In genomic region chr5:73468462-73469433, GRCm38 (mm10) we compare ENCODE assay signal across 27 mouse cellular contexts. TPM values are rescaled to one million over a fixed set of nuclear protein-coding genes. Genes with fewer than 3 reads are reported as not detected.
DNase-seq lines count a peak whose midpoint lies in the region; ATAC-seq lines count a peak whose summit lies in the region.
"Had no signal": no experiment of that assay in that cellular context is flagged by ENCODE, and none has a peak within 500 bp of the region (broad histone marks: within the 10 kb centered on the region; RNA-seq: fewer than 3 reads in every experiment).

No protein-coding gene starts in this region.

- no peaks in the 10 kb centered on the region for H3K9me3 ChIP-seq in limb, embryonic 13.5 days
- no peaks in the 10 kb centered on the region for H3K9me3 ChIP-seq in limb, embryonic 10.5 days (replicated peaks)
- H3K9me3 ChIP-seq in intestine, embryonic 16.5 days (ENCODE audit: control insufficient read depth, low read length), result 0 out of 2 replicates have a peak, but pooled peaks cover 2% of the 10 kb centered on the region
- peaks cover 4% of the 10 kb centered on the region; the same call in 1 of the 2 replicates for H3K9me3 ChIP-seq in stomach, embryonic 16.5 days (replicated peaks; ENCODE audit: control insufficient read depth, low read length)
- no peaks in the 10 kb centered on the region for H3K9me3 ChIP-seq in forebrain, embryonic 16.5 days (ENCODE audit: control insufficient read depth, low read length)
- H3K9me3 ChIP-seq: forebrain, embryonic 10.5 days; forebrain, embryonic 15.5 days had no signal

- 0 out of 2 replicates have a peak, but pooled peaks have one; percentile 24 for ATAC-seq in limb, embryonic 13.5 days (ENCODE audit: low FRiP score, low read depth)
- peak; percentile 69; the same call in 1 of the 2 replicates for ATAC-seq in intestine, embryonic 16.5 days
- no peak for ATAC-seq in stomach, embryonic 16.5 days (ENCODE audit: insufficient read depth, low FRiP score)
- ATAC-seq in forebrain, embryonic 16.5 days, result no peak
- ATAC-seq: forebrain, embryonic 15.5 days had no signal

- no peaks in the 10 kb centered on the region for H3K36me3 ChIP-seq in limb, embryonic 13.5 days
- H3K36me3 ChIP-seq in limb, embryonic 10.5 days, result no peaks in the 10 kb centered on the region
- no peaks in the 10 kb centered on the region for H3K36me3 ChIP-seq in intestine, embryonic 16.5 days (ENCODE audit: control insufficient read depth, insufficient read depth, low read length)
- no peaks in the 10 kb centered on the region for H3K36me3 ChIP-seq in stomach, embryonic 16.5 days (ENCODE audit: control insufficient read depth, insufficient read depth, low read length)
- no peaks in the 10 kb centered on the region for H3K36me3 ChIP-seq in forebrain, embryonic 16.5 days (ENCODE audit: control insufficient read depth, insufficient read depth)
- H3K36me3 ChIP-seq: embryonic facial prominence, embryonic 12.5 days; forebrain, embryonic 10.5 days; forebrain, embryonic 15.5 days; heart, embryonic 13.5 days had no signal

- H3K4me3 ChIP-seq in limb, embryonic 13.5 days, result no peak overlapping the region
- no peak overlapping the region for H3K4me3 ChIP-seq in limb, embryonic 10.5 days
- no peak overlapping the region for H3K4me3 ChIP-seq in intestine, embryonic 16.5 days (ENCODE audit: low read length)
- H3K4me3 ChIP-seq in stomach, embryonic 16.5 days (replicated peaks; ENCODE audit: low read length), result no peak overlapping the region
- no peak overlapping the region for H3K4me3 ChIP-seq in forebrain, embryonic 16.5 days (replicated peaks; ENCODE audit: low read length)
- H3K4me3 ChIP-seq: embryonic facial prominence, embryonic 12.5 days; forebrain, embryonic 10.5 days; forebrain, embryonic 15.5 days; gastrocnemius, adult 2 months; heart, embryonic 13.5 days; layer of hippocampus, adult 2 months had no signal

- H3K4me1 ChIP-seq in limb, embryonic 13.5 days, result no peaks in the 10 kb centered on the region
- no peaks in the 10 kb centered on the region for H3K4me1 ChIP-seq in limb, embryonic 10.5 days
- H3K4me1 ChIP-seq in intestine, embryonic 16.5 days (ENCODE audit: control insufficient read depth, insufficient read depth, low read length), result no peaks in the 10 kb centered on the region
- H3K4me1 ChIP-seq in stomach, embryonic 16.5 days (ENCODE audit: control insufficient read depth, insufficient read depth, low read length), result no peaks in the 10 kb centered on the region
- no peaks in the 10 kb centered on the region for H3K4me1 ChIP-seq in forebrain, embryonic 16.5 days (replicated peaks; ENCODE audit: control insufficient read depth, insufficient read depth, low read length)
- H3K4me1 ChIP-seq: embryonic facial prominence, embryonic 12.5 days; forebrain, embryonic 10.5 days; forebrain, embryonic 15.5 days; heart, embryonic 13.5 days had no signal

- 76% methylated on average over 16 of the region's 16 CpGs for WGBS in limb, embryonic 13.5 days
- 87% methylated on average over 16 of the region's 16 CpGs for WGBS in limb, embryonic 10.5 days
- 59% methylated on average over 16 of the region's 16 CpGs for WGBS in intestine, embryonic 16.5 days
- 48% methylated on average over 16 of the region's 16 CpGs for WGBS in stomach, embryonic 16.5 days
- 88% methylated on average over 16 of the region's 16 CpGs for WGBS in forebrain, embryonic 16.5 days

- no peaks in the 10 kb centered on the region for H3K27me3 ChIP-seq in limb, embryonic 13.5 days
- no peaks in the 10 kb centered on the region for H3K27me3 ChIP-seq in limb, embryonic 10.5 days (ENCODE audit: low read depth, poor library complexity, severe bottlenecking)
- H3K27me3 ChIP-seq in intestine, embryonic 16.5 days (replicated peaks; ENCODE audit: control insufficient read depth, insufficient read depth, low read length), result no peaks in the 10 kb centered on the region
- no peaks in the 10 kb centered on the region for H3K27me3 ChIP-seq in stomach, embryonic 16.5 days (ENCODE audit: control insufficient read depth, insufficient read depth, low read length)
- no peaks in the 10 kb centered on the region for H3K27me3 ChIP-seq in forebrain, embryonic 16.5 days (replicated peaks; ENCODE audit: control insufficient read depth, insufficient read depth, low read length)
- H3K27me3 ChIP-seq: embryonic facial prominence, embryonic 12.5 days; forebrain, embryonic 15.5 days; heart, embryonic 13.5 days had no signal

- no peak for DNase-seq in limb, embryonic 10.5 days (ENCODE audit: low spot score)
- peak; percentile 23 for DNase-seq in lung, postnatal 10 days
- no peak for DNase-seq in lung, postnatal 14 days
- DNase-seq: adrenal gland, adult 8-10 months; B cell, adult 2 months; cerebellum, adult 11 months; cerebellum, adult 9-10 months; cerebellum, postnatal 36 days; gastrocnemius, adult 2 months; heart, postnatal 10 days; kidney, adult 9 months; kidney, postnatal 14 days; liver; midbrain, embryonic 14.5 days; right cerebral cortex, postnatal 14 days; thymus, postnatal 4 days had no signal

- no peak overlapping the region for H3K4me2 ChIP-seq in limb, embryonic 13.5 days (replicated peaks)
- H3K4me2 ChIP-seq in intestine, embryonic 16.5 days (ENCODE audit: low read depth, low read length), result no peak overlapping the region
- H3K4me2 ChIP-seq in stomach, embryonic 16.5 days (ENCODE audit: low read depth, low read length), result no peak overlapping the region
- no peak overlapping the region for H3K4me2 ChIP-seq in forebrain, embryonic 16.5 days (ENCODE audit: low read length)
- H3K4me2 ChIP-seq: embryonic facial prominence, embryonic 12.5 days; forebrain, embryonic 15.5 days; heart, embryonic 13.5 days; hindbrain, embryonic 14.5 days had no signal

- H3K27ac ChIP-seq in limb, embryonic 13.5 days, result no peak overlapping the region
- H3K27ac ChIP-seq in limb, embryonic 10.5 days, result no peak overlapping the region
- H3K27ac ChIP-seq in intestine, embryonic 16.5 days (ENCODE audit: low read length), result peak overlapping the region; percentile 2; the same call in 1 of the 2 replicates
- 0 out of 2 replicates have a peak overlapping the region, but pooled peaks have one; percentile 19 for H3K27ac ChIP-seq in stomach, embryonic 16.5 days (ENCODE audit: low read length)
- no peak overlapping the region for H3K27ac ChIP-seq in forebrain, embryonic 16.5 days (ENCODE audit: low read length)
- H3K27ac ChIP-seq: embryonic facial prominence, embryonic 12.5 days; forebrain, embryonic 10.5 days; forebrain, embryonic 15.5 days; gastrocnemius, adult 2 months; heart, embryonic 13.5 days; hindbrain, embryonic 14.5 days; layer of hippocampus, adult 2 months; liver, embryonic 14.5 days had no signal

- H3K9ac ChIP-seq in limb, embryonic 13.5 days, result no peak overlapping the region
- no peak overlapping the region for H3K9ac ChIP-seq in intestine, embryonic 16.5 days (ENCODE audit: low read depth, low read length)
- H3K9ac ChIP-seq in stomach, embryonic 16.5 days (ENCODE audit: low read length), result no peak overlapping the region
- H3K9ac ChIP-seq in forebrain, embryonic 16.5 days (replicated peaks; ENCODE audit: low read depth, low read length), result no peak overlapping the region
- H3K9ac ChIP-seq: embryonic facial prominence, embryonic 12.5 days; forebrain, embryonic 15.5 days; heart, embryonic 13.5 days; hindbrain, embryonic 14.5 days; liver, embryonic 14.5 days had no signal

RNA-seq across cellular contexts. Expression of gene Dcun1d4, which starts 12.1 kb away (rescaled TPM):
- 31.9 and 32.7 TPM in 2 replicates for polyA plus RNA-seq in limb, embryonic 13.5 days (2015; fragmentation: Nextera tagmentation; extraction: Ambion mirVana)
- polyA plus RNA-seq in limb, embryonic 10.5 days (2016; fragmentation: Nextera tagmentation; extraction: Ambion mirVana), result 43.8 and 44.0 TPM in 2 replicates
- 14.8 and 14.9 TPM in 2 replicates for polyA plus RNA-seq in intestine, embryonic 16.5 days (2015; fragmentation: Nextera tagmentation; extraction: Ambion mirVana)
- polyA plus RNA-seq in stomach, embryonic 16.5 days (2015; fragmentation: Nextera tagmentation; extraction: Ambion mirVana), result 19.3 and 20.7 TPM in 2 replicates
- 46.5 and 51.4 TPM in 2 replicates for polyA plus RNA-seq in forebrain, embryonic 16.5 days (2015; fragmentation: Nextera tagmentation; extraction: Ambion mirVana)

Comparison
In these comparisons a context has a peak if more than half of its experiments do, and no peak if none do; other contexts are left out.
1. ATAC-seq: peak in limb, embryonic 13.5 days (single experiment) and intestine, embryonic 16.5 days (single experiment); none in stomach, embryonic 16.5 days (single experiment) and forebrain, embryonic 16.5 days (single experiment).
2. H3K27ac ChIP-seq: peak in intestine, embryonic 16.5 days (single experiment) and stomach, embryonic 16.5 days (single experiment); none in limb, embryonic 13.5 days (single experiment), limb, embryonic 10.5 days (single experiment) and forebrain, embryonic 16.5 days (single experiment).